Mouse (Mus musculus) liver, embryonic 14.5 days (tissue): ENCODE measurements at regions not wholly inside any gene's neighbourhood (a gene's known extent, or its start where the extent isn't known, plus 50 kb on each side); places are given as distances from the start of the nearest gene placed in this dataset.

Experiments
- ATAC-seq: fragments of 200-750 bp; cut with Nextera tagmentation; 2 replicates; pipeline ENCODE4 v1.8.0; 2017; ENCODE audit warnings: moderate number of reproducible peaks, mild to moderate bottlenecking, moderate library complexity; ENCODE audit not compliant: insufficient read depth
- DNase-seq, 3 experiments: peaks; one replicate each; pipeline ENCODE4 v3.0.0-alpha.2; 2012 to 2013; ENCODE audit warnings: low read depth in 3 of 3, low spot score in 3 of 3
- H3K27ac ChIP-seq: fragments of 300-500 bp; sonication (generic); 2 replicates; pipeline ENCODE4 v1.5.1; 2014; ENCODE audit warnings: moderate library complexity, mild to moderate bottlenecking, control low read depth, inconsistent platforms
- H3K27me3 ChIP-seq: fragments of 300-500 bp; sonication (generic); 2 replicates; pipeline ENCODE4 v1.6.1; 2014; ENCODE audit warnings: mild to moderate bottlenecking, low read length, moderate library complexity; ENCODE audit not compliant: control insufficient read depth, insufficient read depth
- H3K36me3 ChIP-seq: fragments of 300-500 bp; sonication (generic); replicated peaks from 2 replicates; pipeline ENCODE4 v1.6.1; 2014; ENCODE audit warnings: low read depth; ENCODE audit not compliant: control insufficient read depth, insufficient read depth
- H3K4me1 ChIP-seq, 2 experiments: fragments of 200-500 bp in 1 of 2; fragments of 300-500 bp in 1 of 2; sonication (generic) in 1 of 2; replicated peaks; 2 replicates each; pipeline ENCODE4 v1.6.1; 2012 to 2014; ENCODE audit warnings: antibody characterized with exemption in 1 of 2, inconsistent platforms in 1 of 2, low read length in 1 of 2; ENCODE audit not compliant: control insufficient read depth in 2 of 2, insufficient read depth in 2 of 2
- H3K4me2 ChIP-seq: fragments of 300-500 bp; sonication (generic); 2 replicates; pipeline ENCODE4 v1.6.1; 2014; ENCODE audit warnings: low read depth, mild to moderate bottlenecking, control low read depth, moderate library complexity
- H3K4me3 ChIP-seq, 2 experiments: fragments of 200-500 bp in 1 of 2; fragments of 300-500 bp in 1 of 2; sonication (generic) in 1 of 2; 2 replicates each; pipeline ENCODE4 v1.5.1; 2012 to 2014; ENCODE audit warnings: low read depth in 2 of 2, low read length in 2 of 2, mild to moderate bottlenecking in 2 of 2, control low read depth in 1 of 2, inconsistent platforms in 1 of 2, moderate library complexity in 1 of 2; ENCODE audit not compliant: insufficient read depth in 1 of 2
- H3K9ac ChIP-seq: fragments of 300-500 bp; sonication (generic); replicated peaks from 2 replicates; pipeline ENCODE4 v1.6.1; 2014; ENCODE audit warnings: mild to moderate bottlenecking, control low read depth, moderate library complexity
- H3K9me3 ChIP-seq: fragments of 300-500 bp; sonication (generic); 2 replicates; pipeline ENCODE4 v1.6.1; 2016; ENCODE audit warnings: low read length, mixed read lengths; ENCODE audit not compliant: control insufficient read depth
- CTCF ChIP-seq: IDR thresholded peaks from 2 replicates; pipeline ENCODE4 v1.5.1; 2016; ENCODE audit warnings: antibody characterized with exemption, low read depth, control low read depth
- EP300 ChIP-seq: IDR thresholded peaks from 2 replicates; pipeline ENCODE4 v1.6.1; 2016; ENCODE audit warnings: antibody characterized with exemption, low read depth
- WGBS: fragments of 180-500 bp; shearing (Covaris S2); extraction: QIAGEN DNeasy Blood & Tissue Kit; methylation state at CpG from one replicate; pipeline ENCODE4 v1.1.7; 2014; ENCODE audit not compliant: insufficient replicate concordance; 5-methylcytosine and 5-hydroxymethylcytosine counted together

GRCm38 (mm10) chr1:186317285-186317684 is 200.2 kb upstream of the Lyplal1 start:
- no peak for ATAC-seq
- Histone ChIP-seq H3K9me3 (no peaks in the 10 kb centered on the region), H3K27me3 (no peaks in the 10 kb centered on the region), H3K9ac (no peak overlapping the region), H3K4me2 (no peak overlapping the region), H3K36me3 (no peaks in the 10 kb centered on the region), H3K4me3 (no peak overlapping the region), H3K27ac (no peak overlapping the region), H3K4me1 (no peaks in the 10 kb centered on the region)
- DNase-seq, result no peak
- no peak for TF ChIP-seq EP300
- no peak for TF ChIP-seq CTCF
- WGBS, result 66% methylated on average over 2 of the region's 2 CpGs

- ATAC-seq, result no peak
- H3K36me3 ChIP-seq, result no peaks in the 10 kb centered on the region
- no peak overlapping the region for H3K9ac ChIP-seq
- H3K27me3 ChIP-seq, result no peaks in the 10 kb centered on the region
- no peak overlapping the region for H3K4me2 ChIP-seq
- no peak for DNase-seq
- no peak overlapping the region for H3K27ac ChIP-seq
- H3K9me3 ChIP-seq, result no peaks in the 10 kb centered on the region
- no peak overlapping the region for H3K4me3 ChIP-seq
- TF ChIP-seq EP300, result no peak
- TF ChIP-seq CTCF, result no peak
- WGBS, result 64% methylated on average over 4 of the region's 4 CpGs
- H3K4me1 ChIP-seq, result no peaks in the 10 kb centered on the region
These were observed 197.1 kb upstream of the Lyplal1 start for GRCm38 (mm10) chr1:186314180-186314579.

- 76% methylated on average over 9 of the region's 9 CpGs for WGBS
- Histone ChIP-seq H3K36me3 (no peaks in the 10 kb centered on the region), H3K9ac (no peak overlapping the region), H3K4me2 (no peak overlapping the region), H3K27me3 (no peaks in the 10 kb centered on the region), H3K27ac (no peak overlapping the region), H3K4me3 (no peak overlapping the region), H3K4me1 (no peaks in the 10 kb centered on the region), H3K9me3 (no peaks in the 10 kb centered on the region)
- no peak for TF ChIP-seq EP300
- TF ChIP-seq CTCF, result no peak
- DNase-seq (no peak), ATAC-seq (no peak)
These were observed 195.6 kb upstream of the Lyplal1 start for GRCm38 (mm10) chr1:186312698-186313097.

- Histone ChIP-seq H3K4me3 (no peak overlapping the region), H3K36me3 (no peaks in the 10 kb centered on the region), H3K27me3 (no peaks in the 10 kb centered on the region), H3K27ac (no peak overlapping the region), H3K4me2 (no peak overlapping the region), H3K9ac (no peak overlapping the region), H3K4me1 (no peaks in the 10 kb centered on the region), H3K9me3 (no peaks in the 10 kb centered on the region)
- no peak for ATAC-seq
- no peak for DNase-seq
- TF ChIP-seq EP300 (no peak), CTCF (no peak)
- 75% methylated on average over 7 of the region's 7 CpGs for WGBS
These were observed 194.9 kb upstream of the Lyplal1 start for GRCm38 (mm10) chr1:186312008-186312407.

- WGBS, result 53% methylated on average over 6 of the region's 6 CpGs
- Histone ChIP-seq H3K27me3 (no peaks in the 10 kb centered on the region), H3K4me3 (no peak overlapping the region), H3K36me3 (no peaks in the 10 kb centered on the region), H3K4me2 (no peak overlapping the region), H3K9ac (no peak overlapping the region), H3K27ac (no peak overlapping the region), H3K9me3 (no peaks in the 10 kb centered on the region), H3K4me1 (no peaks in the 10 kb centered on the region)
- ATAC-seq (no peak), DNase-seq (no peak)
- TF ChIP-seq EP300 (no peak), CTCF (no peak)
These were observed 190.5 kb upstream of the Lyplal1 start for GRCm38 (mm10) chr1:186307627-186308026.
